In the genomic region with DNA sequence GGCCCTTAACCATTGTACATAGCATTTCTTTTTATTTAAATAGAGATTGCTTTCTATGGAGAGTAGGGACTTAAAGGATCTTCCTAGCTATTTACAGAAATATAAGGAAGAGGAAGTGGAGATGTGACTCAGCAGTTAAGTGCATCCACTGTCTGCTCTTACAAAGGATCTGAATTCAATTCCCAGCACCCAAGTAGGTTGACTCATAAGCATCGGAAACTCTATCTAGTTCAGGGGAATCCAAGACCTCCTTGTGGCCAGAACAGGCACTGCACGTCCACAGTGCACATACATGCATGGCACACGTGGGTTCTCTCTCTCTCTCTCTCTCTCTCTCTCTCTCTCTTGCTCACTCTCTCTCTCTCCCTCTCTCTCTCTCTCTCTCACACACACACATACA, we compare ENCODE assay signal across 17 mouse cellular contexts. TPM values are rescaled to one million over a fixed set of nuclear protein-coding genes. Genes with fewer than 3 reads are reported as not detected.
DNase-seq lines count a peak whose midpoint lies in the region; TF ChIP-seq lines count a peak whose summit lies in the region.
"Had no signal": no experiment of that assay in that cellular context is flagged by ENCODE, and none has a peak within 500 bp of the region (broad histone marks: within the 10 kb centered on the region; RNA-seq: fewer than 3 reads in every experiment).

No protein-coding gene starts in this region.

- H3K27me3 ChIP-seq in testis, adult 2 months (ENCODE audit: control insufficient read depth, insufficient read depth, low read length) = no peaks in the 10 kb centered on the region
- H3K27me3 ChIP-seq in splenic B cell, adult 2 months (ENCODE audit: control insufficient read depth, insufficient read depth, low read length, poor library complexity, severe bottlenecking) = no peaks in the 10 kb centered on the region
- H3K27me3 ChIP-seq: heart, embryonic 12.5 days; limb, embryonic 13.5 days had no signal

- no peak for DNase-seq in layer of hippocampus, adult 2 months (ENCODE audit: low spot score in 2 of 2)
- DNase-seq in layer of hippocampus, adult 8-10 months (ENCODE audit: low spot score in 2 of 2) = no peak
- DNase-seq in testis, postnatal 10 days (ENCODE audit: low spot score) = no peak
- peak; percentile 65 for DNase-seq in R1 (ENCODE audit: low read depth, low spot score)
- DNase-seq in splenic B cell, adult 2 months (ENCODE audit: low read depth, low spot score) = peak; percentile 3
- DNase-seq in heart, adult 18-20 months = no peak
- DNase-seq in left cerebral cortex, postnatal 25 days (ENCODE audit: low spot score in 2 of 2) = no peak
- DNase-seq: cerebellum, adult 18-20 months; gastrocnemius, postnatal 10 days; kidney, adult 11 months; kidney, postnatal 36 days; layer of hippocampus, postnatal 36 days; lung, postnatal 36 days had no signal

- no peaks in the 10 kb centered on the region for H3K4me1 ChIP-seq in testis, adult 2 months (ENCODE audit: control insufficient read depth, insufficient read depth, low read length)
- H3K4me1 ChIP-seq: heart, embryonic 12.5 days; limb, embryonic 13.5 days had no signal

- H3K4me3 ChIP-seq in layer of hippocampus, adult 2 months = no peak overlapping the region
- no peak overlapping the region for H3K4me3 ChIP-seq in testis, adult 2 months (ENCODE audit: control insufficient read depth, low read depth, low read length)
- H3K4me3 ChIP-seq: erythroblast, embryonic 14.5 days; heart, embryonic 12.5 days; limb, embryonic 13.5 days had no signal

- TF ChIP-seq CTCF in layer of hippocampus, adult 2 months (conservative IDR thresholded peaks at IDR 0.05) = peak; percentile 38
- TF ChIP-seq CTCF in testis, adult 2 months (IDR thresholded peaks at IDR 0.05; ENCODE audit: control insufficient read depth, insufficient read depth, insufficient replicate concordance, low read depth, low read length) = peak; percentile 3; the same call in 1 of the 2 replicates

- H3K27ac ChIP-seq in layer of hippocampus, adult 2 months = no peak overlapping the region
- no peak overlapping the region for H3K27ac ChIP-seq in testis, adult 2 months (ENCODE audit: control insufficient read depth, insufficient read depth, low read depth, low read length)
- H3K27ac ChIP-seq: limb, embryonic 13.5 days had no signal

- TF ChIP-seq POLR2A in testis, adult 2 months (IDR thresholded peaks at IDR 0.05; ENCODE audit: control insufficient read depth, low read depth, low read length) = no peak

- intact Hi-C loops in left cerebral cortex, postnatal 25 days (cut with DNase I) = no loop called here

- no peaks in the 10 kb centered on the region for H3K36me3 ChIP-seq in testis, adult 2 months (ENCODE audit: control insufficient read depth, insufficient read depth, low read length)
- H3K36me3 ChIP-seq in splenic B cell, adult 2 months (ENCODE audit: control insufficient read depth, insufficient read depth, low read length, poor library complexity, severe bottlenecking) = no peaks in the 10 kb centered on the region
- H3K36me3 ChIP-seq: heart, embryonic 12.5 days; limb, embryonic 13.5 days had no signal

RNA-seq across cellular contexts. Expression of a gene that starts 41.8 kb away (rescaled TPM):
- total RNA-seq in layer of hippocampus, adult 2 months (2021) = 10 to 100 TPM; 13.8 to 14.8 TPM
- 10 to 100 TPM; 12.7 to 14.1 (median 13.4) TPM for total RNA-seq in layer of hippocampus, adult 8-10 months (2022)
- 2.0 and 2.7 TPM in 2 replicates for polyA plus RNA-seq in testis, adult 2 months (2012; rRNA removed)
- total RNA-seq in heart, adult 18-20 months (2021) = 1 to 10 TPM; 4.2 to 6.0 TPM
- total RNA-seq in left cerebral cortex, postnatal 25 days (2021) = 10 to 100 TPM; 13.8 to 15.7 TPM
- polyA plus RNA-seq: erythroblast, embryonic 14.5 days had no signal

Comparison
In these comparisons a context has a peak if more than half of its experiments do, and no peak if none do; other contexts are left out.
1. DNase-seq: peak in R1 (single experiment) and splenic B cell, adult 2 months (single experiment); none in layer of hippocampus, adult 2 months (0 of 2), layer of hippocampus, adult 8-10 months (0 of 2), testis, postnatal 10 days (single experiment), heart, adult 18-20 months (0 of 2) and left cerebral cortex, postnatal 25 days (0 of 2).